Mouse (Mus musculus) heart, adult 2 months (tissue): ENCODE data around the gene Crtc3. TPM values are rescaled to one million over a fixed set of nuclear protein-coding genes. Genes with fewer than 3 reads are reported as not detected.

Experiments
- DNase-seq, 2 experiments: peaks; one replicate each; pipeline ENCODE4 v3.0.0; 2021
- H3K27ac ChIP-seq: fragments of 200-600 bp; 2 replicates; pipeline ENCODE4 v1.8.1; 2022
- H3K27me3 ChIP-seq: fragments of 200-500 bp; 2 replicates; pipeline ENCODE4 v1.6.1; 2012; ENCODE audit warnings: mild to moderate bottlenecking, low read length, inconsistent platforms, mixed read lengths; ENCODE audit not compliant: control insufficient read depth, insufficient read depth
- H3K36me3 ChIP-seq: fragments of 200-500 bp; 2 replicates; pipeline ENCODE4 v1.6.1; 2012; ENCODE audit warnings: low read length, inconsistent platforms; ENCODE audit not compliant: control insufficient read depth, insufficient read depth
- H3K4me1 ChIP-seq: fragments of 200-500 bp; 2 replicates; pipeline ENCODE4 v1.6.1; 2011; ENCODE audit warnings: low read length; ENCODE audit not compliant: control insufficient read depth, insufficient read depth
- H3K4me3 ChIP-seq: fragments of 200-600 bp; 2 replicates; pipeline ENCODE4 v1.8.1; 2022
- H3K79me2 ChIP-seq: fragments of 200-500 bp; replicated peaks from 2 replicates; pipeline ENCODE4 v1.6.1; 2012; ENCODE audit warnings: mild to moderate bottlenecking, inconsistent platforms, low read length, moderate library complexity, mixed read lengths; ENCODE audit not compliant: control insufficient read depth, insufficient read depth
- H3K9ac ChIP-seq: fragments of 200-500 bp; 2 replicates; pipeline ENCODE4 v1.6.1; 2012; ENCODE audit warnings: low read depth, mild to moderate bottlenecking, control low read depth, inconsistent platforms, low read length, mixed read lengths
- CTCF ChIP-seq: fragments of 200-600 bp; IDR thresholded peaks from 2 replicates; pipeline ENCODE4 v1.8.1; 2022; ENCODE audit warnings: antibody characterized with exemption, mild to moderate bottlenecking, moderate library complexity
- EP300 ChIP-seq: fragments of 200-500 bp; IDR thresholded peaks from 2 replicates; pipeline ENCODE4 v1.6.1; 2011; ENCODE audit warnings: low read depth, low read length, control low read depth; ENCODE audit not compliant: insufficient read depth
- POLR2A ChIP-seq: fragments of 200-500 bp; IDR thresholded peaks from 2 replicates; pipeline ENCODE4 v1.6.1; 2011; ENCODE audit warnings: mild to moderate bottlenecking, low read depth, low read length, control low read depth; ENCODE audit not compliant: insufficient read depth
- WGBS: fragments of 180-500 bp; shearing (Covaris S2); methylation state at CpG from one replicate; pipeline ENCODE4 v1.1.7; 2018; 5-methylcytosine and 5-hydroxymethylcytosine counted together
- intact Hi-C: fragments of 180-260 bp; cut with DNase I; formaldehyde crosslinking; loops from one replicate; pipeline ENCODE4 v1.15.1; 2025
- long read RNA-seq: library from polyadenylated mRNA; stranded (forward); transcript quantifications from one replicate; pipeline ENCODE4 v2.0.0, GENCODE M21; 2021
- polyA plus RNA-seq: library from polyadenylated mRNA; depleted of rRNA; stranded (reverse); fragments of >200 nt; gene quantifications from 2 replicates; pipeline ENCODE4 v1.2.3, GENCODE M21; 2012; rRNA removed
- total RNA-seq, 2 experiments: library from RNA; stranded (reverse); gene quantifications; 2 replicates each; pipeline ENCODE4 v1.2.3; 2021

The Crtc3 gene
- total RNA-seq (10 to 100 TPM; 11.0 to 12.9 TPM), polyA plus RNA-seq (11.6 and 14.3 TPM in 2 replicates)
- long read RNA-seq, partial matches to known transcripts: 1 of 1 reads
- long read RNA-seq, other reads (novel, unspliced or antisense): 0 of 1 reads

GRCm38 (mm10) chr7:80688556-80689220 lies at the start of gene Crtc3:
Gene Crtc3 (minus strand): TSS chr7:80688877.
- H3K27me3 ChIP-seq: no peaks in the 10 kb centered on the region
- H3K4me1 ChIP-seq: peaks cover 7% of the 10 kb centered on the region
- DNase-seq: peak; percentile 87 to 89
- intact Hi-C loops: loop anchor here (2.0 to 5.0 kb wide), 3 partner anchors 76 to 302 kb away; partner anchors contain the start of gene Fes
- WGBS: under 1% methylated on average over 71 of the region's 83 CpGs
- H3K36me3 ChIP-seq: no peaks in the 10 kb centered on the region; the same call in 1 of the 2 replicates
- H3K79me2 ChIP-seq: peaks cover 3% of the 10 kb centered on the region
- H3K27ac ChIP-seq: peak within 1 kb of the TSS; percentile 97
- H3K4me3 ChIP-seq: peak within 1 kb of the TSS; percentile 91
- H3K9ac ChIP-seq: peak within 1 kb of the TSS; percentile 99
- TF ChIP-seq EP300 (no peak), CTCF (peak; percentile 10; the same call in 1 of the 2 replicates), POLR2A (peak; percentile 56)

- H3K27ac ChIP-seq: no peak overlapping the region
- TF ChIP-seq POLR2A (no peak), EP300 (no peak), CTCF (no peak)
- no peaks in the 10 kb centered on the region for H3K79me2 ChIP-seq
- H3K9ac ChIP-seq: no peak overlapping the region
- H3K27me3 ChIP-seq: no peaks in the 10 kb centered on the region
- no peak for DNase-seq
- no peak overlapping the region for H3K4me3 ChIP-seq
- 83% methylated on average over 10 of the region's 10 CpGs for WGBS
- intact Hi-C loops: no loop called here
- no peaks in the 10 kb centered on the region for H3K36me3 ChIP-seq
- H3K4me1 ChIP-seq: peaks cover 2% of the 10 kb centered on the region; the same call in 1 of the 2 replicates
Measured at GRCm38 (mm10) chr7:80736199-80736598, 47.5 kb upstream of the Crtc3 start.

- Histone ChIP-seq H3K36me3 (no peaks in the 10 kb centered on the region), H3K4me3 (no peak overlapping the region), H3K27me3 (no peaks in the 10 kb centered on the region), H3K9ac (no peak overlapping the region), H3K4me1 (peaks cover 3% of the 10 kb centered on the region), H3K27ac (no peak overlapping the region), H3K79me2 (no peaks in the 10 kb centered on the region)
- TF ChIP-seq EP300 (no peak), POLR2A (no peak), CTCF (no peak)
- no peak for DNase-seq
- WGBS: 62% methylated on average over 11 of the region's 11 CpGs
- intact Hi-C loops: loop anchor here (5.0 kb wide), 1 partner anchor 424 kb away; no protein-coding TSS in a partner anchor
Measured at GRCm38 (mm10) chr7:80732986-80733385, 44.3 kb upstream of the Crtc3 start.

- intact Hi-C loops: loop anchor here (1.0 to 10.0 kb wide), 3 partner anchors 120 to 428 kb away; no protein-coding TSS in a partner anchor
- Histone ChIP-seq H3K4me3 (no peak overlapping the region), H3K27me3 (no peaks in the 10 kb centered on the region), H3K27ac (no peak overlapping the region), H3K36me3 (no peaks in the 10 kb centered on the region), H3K79me2 (no peaks in the 10 kb centered on the region), H3K9ac (no peak overlapping the region), H3K4me1 (peaks cover 3% of the 10 kb centered on the region)
- 20% methylated on average over 8 of the region's 8 CpGs for WGBS
- DNase-seq: peak; percentile 66 to 83
- TF ChIP-seq POLR2A: no peak
- peak; percentile 64 for TF ChIP-seq EP300
- TF ChIP-seq CTCF: no peak
Measured at GRCm38 (mm10) chr7:80729662-80730061, 41.0 kb upstream of the Crtc3 start.

GRCm38 (mm10) chr7:80721041-80721440 lies 32.4 kb upstream of the Crtc3 start:
- Histone ChIP-seq H3K79me2 (no peaks in the 10 kb centered on the region), H3K4me1 (no peaks in the 10 kb centered on the region), H3K27ac (no peak overlapping the region), H3K4me3 (no peak overlapping the region), H3K27me3 (no peaks in the 10 kb centered on the region), H3K9ac (no peak overlapping the region), H3K36me3 (no peaks in the 10 kb centered on the region)
- TF ChIP-seq CTCF: no peak
- no peak for TF ChIP-seq POLR2A
- TF ChIP-seq EP300: no peak
- 70% methylated on average over 9 of the region's 9 CpGs for WGBS
- intact Hi-C loops: loop anchor here (10.0 kb wide), 1 partner anchor 314 kb away; no protein-coding TSS in a partner anchor
- no peak for DNase-seq

GRCm38 (mm10) chr7:80719582-80719981 lies 30.9 kb upstream of the Crtc3 start:
- intact Hi-C loops: no loop called here
- no peaks in the 10 kb centered on the region for H3K79me2 ChIP-seq
- no peak for DNase-seq
- WGBS: 95% methylated on average over 7 of the region's 7 CpGs
- TF ChIP-seq CTCF: no peak
- TF ChIP-seq POLR2A: no peak
- no peak for TF ChIP-seq EP300
- no peaks in the 10 kb centered on the region for H3K36me3 ChIP-seq
- H3K4me3 ChIP-seq: no peak overlapping the region
- no peaks in the 10 kb centered on the region for H3K4me1 ChIP-seq
- H3K9ac ChIP-seq: no peak overlapping the region
- no peaks in the 10 kb centered on the region for H3K27me3 ChIP-seq
- H3K27ac ChIP-seq: no peak overlapping the region
